Mouse (Mus musculus): ENCODE results near the gene Dnmt3a. TPM values are rescaled to one million over a fixed set of nuclear protein-coding genes. Genes with fewer than 3 reads are reported as not detected.
A peak's percentile ranks its signal among the peaks of the same experiment; 100 is the strongest.

Gene Dnmt3a
- total and polyA plus RNA-seq, 3 experiments: 15.5 to 61.5 (median 23.4) TPM

DNA sequence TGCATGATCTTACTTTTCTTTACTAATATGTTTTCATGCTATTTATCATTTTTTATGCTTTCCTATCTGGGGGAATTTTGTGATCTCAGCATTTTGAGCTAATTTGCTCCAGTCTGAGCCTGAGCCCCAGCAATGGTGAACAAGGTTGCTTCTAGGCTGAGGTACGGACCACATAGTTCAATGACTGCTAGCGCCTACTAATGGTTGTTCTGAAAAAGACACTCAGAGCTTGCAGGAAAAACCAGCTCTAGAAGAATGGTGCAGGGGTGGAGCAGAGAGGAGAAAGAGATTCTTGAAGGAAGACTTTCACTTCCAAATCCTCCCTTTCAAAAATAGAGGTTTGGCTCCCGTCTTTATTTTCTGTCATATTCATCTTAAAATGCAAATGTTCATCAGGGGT lies 150.5 kb downstream of the Dnmt3a start:
- no peaks in the 10 kb centered on the region for H3K36me3 ChIP-seq (replicated peaks in 1 of 2; ENCODE audit: control insufficient read depth in 1 of 2, insufficient read depth in 1 of 2, low read length in 1 of 2)
- peaks cover 38% of the 10 kb centered on the region for H3K27me3 ChIP-seq (replicated peaks)
- H3K79me2 ChIP-seq (replicated peaks; ENCODE audit: control insufficient read depth, extremely low read depth, insufficient read depth, poor library complexity, severe bottlenecking): no peaks in the 10 kb centered on the region
- in situ Hi-C loops (cut with MboI; ENCODE audit: low pct_ligation_motif_present, low pct_unique_long_range_greater_than_20kb, low sequenced_read_pairs) (no loop called here), dilution Hi-C loops (cut with MboI; ENCODE audit: extremely low pct_ligation_motif_present, extremely low pct_unique_long_range_greater_than_20kb, low sequenced_read_pairs) (no loop called here)
- H3K4me2 ChIP-seq (ENCODE audit: insufficient read depth, low read depth, poor library complexity, severe bottlenecking): no peak overlapping the region
- H3K4me1 ChIP-seq (ENCODE audit: control insufficient read depth in 1 of 2, insufficient read depth in 2 of 2): peaks cover 2 to 6% of the 10 kb centered on the region in 2 experiments; a peak in 2 of 4 replicates
- no peaks in the 10 kb centered on the region for H3K9me3 ChIP-seq (replicated peaks; ENCODE audit: low read length)
- peak; percentile 49 for DNase-seq (ENCODE audit: extremely low read depth)
- no peak overlapping the region for H3K4me3 ChIP-seq (replicated peaks in 1 of 3; ENCODE audit: low read depth in 2 of 3, low read length in 2 of 3, poor library complexity in 1 of 3)
- TF ChIP-seq ZNF384 (IDR thresholded peaks at IDR 0.05; ENCODE audit: low read depth, low read length): no peak
- no peak for TF ChIP-seq POLR2A (IDR thresholded peaks at IDR 0.05; ENCODE audit: low read depth, low read length)
- TF ChIP-seq MAFK (IDR thresholded peaks at IDR 0.05; ENCODE audit: insufficient replicate concordance, low read length): 0 out of 2 replicates have a peak, but pooled peaks have one; percentile 24
- no peak for TF ChIP-seq NELFE (IDR thresholded peaks at IDR 0.05; ENCODE audit: low read depth, low read length)
- TF ChIP-seq CTCF (conservative IDR thresholded peaks at IDR 0.05 in 1 of 2, IDR thresholded peaks at IDR 0.05 in 1 of 2; ENCODE audit: low read depth in 2 of 2, low read length in 2 of 2): peak; percentile 59 to 69
- peak; percentile 31 for TF ChIP-seq RAD21 (IDR thresholded peaks at IDR 0.05; ENCODE audit: low read depth, low read length)
- TF ChIP-seq ETS1 (conservative IDR thresholded peaks at IDR 0.05; ENCODE audit: low read depth, low read length): no peak
- 0 out of 2 replicates have a peak, but pooled peaks have one; percentile 13 for TF ChIP-seq SMC3 (IDR thresholded peaks at IDR 0.05; ENCODE audit: low read depth, low read length)
- TF ChIP-seq CHD1 (IDR thresholded peaks at IDR 0.05; ENCODE audit: low read depth, low read length): no peak
- H3K27ac ChIP-seq (ENCODE audit: insufficient read depth, low read depth): no peak overlapping the region
- no peak overlapping the region for H3K9ac ChIP-seq (ENCODE audit: insufficient read depth, low read depth)

DNA sequence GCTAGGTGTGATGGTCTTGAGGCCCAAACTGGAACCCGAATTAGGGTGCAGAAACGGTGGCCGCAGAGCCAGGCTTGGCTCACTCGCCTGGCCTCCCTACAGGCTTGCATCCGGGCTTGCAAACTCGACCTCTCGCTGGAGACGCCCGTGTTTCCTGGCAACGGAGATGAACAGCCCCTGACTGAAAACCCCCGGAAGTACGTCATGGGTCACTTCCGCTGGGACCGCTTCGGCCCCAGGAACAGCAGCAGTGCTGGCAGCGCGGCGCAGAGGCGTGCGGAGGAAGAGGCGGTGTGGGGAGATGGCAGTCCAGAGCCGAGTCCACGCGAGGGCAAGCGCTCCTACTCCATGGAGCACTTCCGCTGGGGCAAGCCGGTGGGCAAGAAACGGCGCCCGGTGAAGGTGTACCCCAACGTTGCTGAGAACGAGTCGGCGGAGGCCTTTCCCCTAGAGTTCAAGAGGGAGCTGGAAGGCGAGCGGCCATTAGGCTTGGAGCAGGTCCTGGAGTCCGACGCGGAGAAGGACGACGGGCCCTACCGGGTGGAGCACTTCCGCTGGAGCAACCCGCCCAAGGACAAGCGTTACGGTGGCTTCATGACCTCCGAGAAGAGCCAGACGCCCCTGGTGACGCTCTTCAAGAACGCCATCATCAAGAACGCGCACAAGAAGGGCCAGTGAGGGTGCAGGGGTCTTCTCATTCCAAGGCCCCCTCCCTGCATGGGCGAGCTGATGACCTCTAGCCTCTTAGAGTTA lies 154.2 kb downstream of the Dnmt3a start:
- DNase-seq (ENCODE audit: extremely low read depth): peak; percentile 96
- Histone ChIP-seq H3K4me2 (ENCODE audit: insufficient read depth, low read depth, poor library complexity, severe bottlenecking) (peak overlapping the region; percentile 91), H3K79me2 (replicated peaks; ENCODE audit: control insufficient read depth, extremely low read depth, insufficient read depth, poor library complexity, severe bottlenecking) (no peaks in the 10 kb centered on the region), H3K27ac (ENCODE audit: insufficient read depth, low read depth) (peak overlapping the region; percentile 86), H3K27me3 (replicated peaks) (peaks cover 24% of the 10 kb centered on the region), H3K9me3 (replicated peaks; ENCODE audit: low read length) (no peaks in the 10 kb centered on the region), H3K36me3 (replicated peaks in 1 of 2; ENCODE audit: control insufficient read depth in 1 of 2, insufficient read depth in 1 of 2, low read length in 1 of 2) (no peaks in the 10 kb centered on the region), H3K4me1 (ENCODE audit: control insufficient read depth in 1 of 2, insufficient read depth in 2 of 2) (peaks cover 2 to 10% of the 10 kb centered on the region in 2 experiments; a peak in 2 of 4 replicates), H3K9ac (ENCODE audit: insufficient read depth, low read depth) (peak overlapping the region; percentile 96), H3K4me3 (replicated peaks in 1 of 3; ENCODE audit: low read depth in 2 of 3, low read length in 2 of 3, poor library complexity in 1 of 3) (peak overlapping the region; percentile 61 to 95 (median 77))
- in situ Hi-C loops (cut with MboI; ENCODE audit: low pct_ligation_motif_present, low pct_unique_long_range_greater_than_20kb, low sequenced_read_pairs): no loop called here
- dilution Hi-C loops (cut with MboI; ENCODE audit: extremely low pct_ligation_motif_present, extremely low pct_unique_long_range_greater_than_20kb, low sequenced_read_pairs): no loop called here
- no peak for TF ChIP-seq EP300 (IDR thresholded peaks at IDR 0.05; ENCODE audit: low read length)
- peak; percentile 92 for TF ChIP-seq TCF12 (IDR thresholded peaks at IDR 0.05; ENCODE audit: low read depth, low read length)
- 0 out of 2 replicates have a peak, but pooled peaks have one; percentile 77 for TF ChIP-seq TBP (conservative IDR thresholded peaks at IDR 0.05; ENCODE audit: low read depth, low read length)
- TF ChIP-seq MEF2A (IDR thresholded peaks at IDR 0.05; ENCODE audit: borderline replicate concordance, low read depth, low read length): peak; percentile 71
- TF ChIP-seq KAT2A (IDR thresholded peaks at IDR 0.05; ENCODE audit: insufficient replicate concordance, low read length): peak; percentile 69; the same call in 1 of the 2 replicates
- peak; percentile 75 for TF ChIP-seq MYC (IDR thresholded peaks at IDR 0.05; ENCODE audit: low read depth, low read length)
- TF ChIP-seq ZC3H11A (IDR thresholded peaks at IDR 0.05; ENCODE audit: low read depth, low read length): no peak
- no peak for TF ChIP-seq CHD2 (IDR thresholded peaks at IDR 0.05; ENCODE audit: low read length)
- peak; percentile 99 for TF ChIP-seq MAZ (IDR thresholded peaks at IDR 0.05; ENCODE audit: low read depth, low read length)
- TF ChIP-seq GABPA (IDR thresholded peaks at IDR 0.05; ENCODE audit: insufficient replicate concordance, low read depth, low read length): no peak
- peak; percentile 57 for TF ChIP-seq BHLHE40 (IDR thresholded peaks at IDR 0.05; ENCODE audit: low read depth, low read length)
- TF ChIP-seq NRF1 (IDR thresholded peaks at IDR 0.05; ENCODE audit: low read depth, low read length): peak; percentile 41; the same call in 1 of the 2 replicates
- TF ChIP-seq ELF1 (IDR thresholded peaks at IDR 0.05; ENCODE audit: low read depth, low read length): peak; percentile 87
- TF ChIP-seq MXI1 (IDR thresholded peaks at IDR 0.05; ENCODE audit: low read depth, low read length): peak; percentile 93
- TF ChIP-seq SMC3 (IDR thresholded peaks at IDR 0.05; ENCODE audit: low read depth, low read length): no peak
- TF ChIP-seq HCFC1 (IDR thresholded peaks at IDR 0.05; ENCODE audit: low read depth, low read length): peak; percentile 82
- peak; percentile 96 for TF ChIP-seq ZMIZ1 (IDR thresholded peaks at IDR 0.05; ENCODE audit: low read depth, low read length)
- TF ChIP-seq SIN3A (IDR thresholded peaks at IDR 0.05; ENCODE audit: low read length): peak; percentile 83
- TF ChIP-seq UBTF (IDR thresholded peaks at IDR 0.05; ENCODE audit: low read depth, low read length): 0 out of 2 replicates have a peak, but pooled peaks have one; percentile 47
- peak; percentile 73 for TF ChIP-seq IRF4 (IDR thresholded peaks at IDR 0.05; ENCODE audit: low read depth, low read length)
- TF ChIP-seq NELFE (IDR thresholded peaks at IDR 0.05; ENCODE audit: low read depth, low read length): peak; percentile 96
- TF ChIP-seq RAD21 (IDR thresholded peaks at IDR 0.05; ENCODE audit: low read depth, low read length): no peak
- TF ChIP-seq POLR2A (IDR thresholded peaks at IDR 0.05; ENCODE audit: low read depth, low read length): peak; percentile 98
- no peak for TF ChIP-seq JUND (conservative IDR thresholded peaks at IDR 0.05; ENCODE audit: low read depth, low read length)
- TF ChIP-seq MAX (IDR thresholded peaks at IDR 0.05; ENCODE audit: low read length): peak; percentile 88
- TF ChIP-seq ETS1 (conservative IDR thresholded peaks at IDR 0.05; ENCODE audit: low read depth, low read length): no peak; the same call in 1 of the 2 replicates

All from CH12.LX (cell line).